Mouse (Mus musculus) splenic B cell, adult 2 months (primary cell): ENCODE measurements at regions not wholly inside any gene's neighbourhood (a gene's known extent, or its start where the extent isn't known, plus 50 kb on each side); places are given as distances from the start of the nearest gene placed in this dataset.
"Not testable (repeated sequence)": the region's sequence is repeated elsewhere in the genome, so short reads cannot be mapped to it uniquely, and the experiment has no call there.

Source experiments
- DNase-seq: peaks from one replicate; pipeline ENCODE4 v3.0.0-alpha.2; 2011; ENCODE audit warnings: low read depth, low spot score
- H3K27me3 ChIP-seq: 2 replicates; pipeline ENCODE4 v1.6.1; 2012; ENCODE audit warnings: mild to moderate bottlenecking, low read length, moderate library complexity, mixed read lengths; ENCODE audit not compliant: control insufficient read depth, poor library complexity, insufficient read depth, severe bottlenecking
- H3K36me3 ChIP-seq: 2 replicates; pipeline ENCODE4 v1.6.1; 2012; ENCODE audit warnings: mild to moderate bottlenecking, low read length, moderate library complexity, mixed read lengths; ENCODE audit not compliant: control insufficient read depth, poor library complexity, insufficient read depth, severe bottlenecking

DNA sequence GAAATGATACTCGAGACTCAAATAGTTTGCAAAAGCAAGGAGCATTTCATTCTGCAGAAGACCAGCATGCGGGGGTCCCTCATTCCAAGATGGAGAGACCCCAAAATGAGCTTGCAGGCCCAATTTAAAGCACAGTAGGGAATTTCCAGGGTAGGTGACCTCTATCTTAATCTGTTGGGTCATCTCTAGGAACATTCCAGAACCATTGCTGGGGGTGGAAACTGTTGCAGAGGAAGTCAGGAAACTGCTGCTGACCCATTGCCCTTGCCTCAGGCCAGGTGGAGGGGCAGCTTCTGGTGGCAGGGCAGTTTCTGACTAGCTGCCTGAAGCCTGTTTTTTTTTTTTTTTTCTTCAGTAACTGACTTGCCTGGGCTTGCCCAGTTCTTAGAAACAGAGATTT, 73.4 kb upstream of the Zfp706 start:
- no peak for DNase-seq
- no peaks in the 10 kb centered on the region for H3K36me3 ChIP-seq
- H3K27me3 ChIP-seq = no peaks in the 10 kb centered on the region

DNA sequence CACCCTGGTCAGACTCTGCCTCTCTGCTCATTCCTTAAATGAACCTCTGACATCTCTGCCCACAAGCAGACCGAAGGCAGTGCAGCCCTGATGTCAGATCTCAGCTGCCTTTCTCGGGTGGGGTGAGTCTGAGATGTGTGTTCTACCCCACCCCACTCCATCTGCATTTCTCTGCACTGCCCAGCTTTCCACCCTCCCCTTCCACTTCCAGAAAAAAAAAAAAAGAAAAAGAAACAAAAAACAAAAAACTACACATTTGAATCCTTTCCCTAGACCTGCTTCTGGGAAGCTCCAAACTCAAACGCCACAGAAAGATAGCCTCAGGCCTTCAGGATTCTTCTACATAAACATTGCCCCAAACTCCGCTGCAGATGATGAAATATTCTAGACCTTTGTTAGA, 72.8 kb upstream of the Zfp706 start:
- no peaks in the 10 kb centered on the region for H3K36me3 ChIP-seq
- no peak for DNase-seq
- no peaks in the 10 kb centered on the region for H3K27me3 ChIP-seq

DNA sequence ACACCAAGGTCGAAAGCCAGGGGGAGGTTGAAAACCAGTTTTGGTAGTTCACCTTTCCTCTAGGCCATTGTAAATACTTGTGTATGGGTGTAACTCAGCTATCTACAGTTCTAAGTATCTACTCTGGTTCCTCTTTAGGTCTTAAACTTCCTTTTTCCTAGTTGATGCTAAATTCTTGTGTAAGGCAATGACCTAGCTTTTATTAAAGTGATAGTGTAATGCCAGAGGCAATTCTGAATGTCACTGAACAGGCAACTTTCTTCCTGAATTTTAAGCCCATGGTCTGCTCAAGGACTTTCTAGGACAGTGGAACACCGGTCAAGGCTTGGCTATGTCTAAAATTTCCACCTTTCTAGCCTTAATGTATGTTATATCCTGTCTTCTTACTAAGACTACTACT, 66.6 kb upstream of the Zfp706 start:
- not testable (repeated sequence) for DNase-seq, H3K36me3 ChIP-seq, H3K27me3 ChIP-seq

DNA sequence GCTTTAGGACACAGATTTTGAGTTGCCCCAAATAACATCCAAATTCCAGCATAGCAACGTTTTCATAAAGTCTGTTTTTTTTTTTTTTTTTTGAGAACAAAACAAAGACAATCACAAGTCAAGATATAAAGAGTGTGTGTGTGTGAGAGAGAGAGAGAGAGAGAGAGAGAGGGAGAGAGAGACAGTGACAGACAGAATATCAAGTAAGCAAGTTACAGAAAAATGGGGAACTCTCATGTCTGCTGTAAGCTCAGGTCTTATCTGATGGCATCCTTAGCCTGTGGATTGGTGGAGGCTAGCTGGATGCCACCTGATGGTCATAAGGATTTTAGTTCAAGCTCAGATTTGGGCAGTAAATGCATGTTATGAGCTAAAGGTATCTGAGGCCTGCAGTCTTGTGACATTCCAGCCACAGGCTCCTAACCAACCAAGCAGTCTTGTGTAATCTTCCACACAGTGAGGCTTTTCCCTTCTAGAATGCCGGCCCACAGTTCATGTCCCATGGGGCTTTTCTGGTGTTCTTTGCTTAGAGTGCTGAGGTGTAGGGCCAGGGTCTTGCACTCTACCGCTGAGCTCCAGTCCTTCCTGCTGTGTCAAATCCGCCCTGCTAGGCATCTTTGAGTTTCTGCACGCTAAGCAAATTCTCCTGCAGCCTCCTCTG, 64.8 kb upstream of the Zfp706 start:
- no peak for DNase-seq
- no peaks in the 10 kb centered on the region for H3K27me3 ChIP-seq
- no peaks in the 10 kb centered on the region for H3K36me3 ChIP-seq

DNA sequence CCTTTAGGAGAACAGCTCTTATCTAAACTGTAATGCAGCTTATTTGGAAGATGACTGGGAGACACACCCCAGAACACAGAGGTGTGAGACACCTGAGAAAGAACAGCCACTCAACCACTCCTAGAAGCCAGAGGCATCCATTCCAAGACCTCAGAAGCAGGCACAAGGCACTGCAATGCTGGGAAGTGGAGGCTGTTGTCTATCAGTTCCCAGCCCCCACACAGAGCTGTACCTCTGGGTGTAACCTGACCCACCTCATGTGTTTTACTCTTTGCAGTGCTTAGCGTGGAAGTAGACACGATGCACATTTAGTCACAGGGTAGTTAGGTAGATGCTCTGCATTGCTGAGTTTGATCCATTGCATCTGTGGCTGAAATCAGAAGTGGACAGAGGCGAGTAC, 62.6 kb upstream of the Zfp706 start:
- H3K27me3 ChIP-seq = no peaks in the 10 kb centered on the region
- no peaks in the 10 kb centered on the region for H3K36me3 ChIP-seq
- no peak for DNase-seq

DNA sequence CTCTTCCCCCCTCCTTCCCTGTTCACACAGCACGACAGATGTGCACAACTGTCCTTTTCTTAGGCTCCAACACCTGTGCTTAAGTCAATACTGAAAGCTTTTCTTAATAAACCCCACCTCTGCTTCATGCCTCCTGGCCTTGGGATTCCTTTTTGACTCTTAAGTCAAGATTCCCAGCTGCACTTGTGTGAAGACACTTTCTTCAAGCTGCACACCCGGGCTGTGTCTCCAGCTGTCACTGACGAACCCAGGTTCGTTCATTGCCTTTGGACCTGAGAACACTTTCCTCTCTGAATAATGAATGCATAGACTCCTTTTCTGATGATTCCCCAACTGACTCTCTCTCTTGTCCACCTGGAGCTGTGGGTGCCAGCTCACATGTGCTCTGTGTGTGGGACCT, 59.8 kb upstream of the Zfp706 start:
- DNase-seq = no peak
- no peaks in the 10 kb centered on the region for H3K36me3 ChIP-seq
- no peaks in the 10 kb centered on the region for H3K27me3 ChIP-seq

DNA sequence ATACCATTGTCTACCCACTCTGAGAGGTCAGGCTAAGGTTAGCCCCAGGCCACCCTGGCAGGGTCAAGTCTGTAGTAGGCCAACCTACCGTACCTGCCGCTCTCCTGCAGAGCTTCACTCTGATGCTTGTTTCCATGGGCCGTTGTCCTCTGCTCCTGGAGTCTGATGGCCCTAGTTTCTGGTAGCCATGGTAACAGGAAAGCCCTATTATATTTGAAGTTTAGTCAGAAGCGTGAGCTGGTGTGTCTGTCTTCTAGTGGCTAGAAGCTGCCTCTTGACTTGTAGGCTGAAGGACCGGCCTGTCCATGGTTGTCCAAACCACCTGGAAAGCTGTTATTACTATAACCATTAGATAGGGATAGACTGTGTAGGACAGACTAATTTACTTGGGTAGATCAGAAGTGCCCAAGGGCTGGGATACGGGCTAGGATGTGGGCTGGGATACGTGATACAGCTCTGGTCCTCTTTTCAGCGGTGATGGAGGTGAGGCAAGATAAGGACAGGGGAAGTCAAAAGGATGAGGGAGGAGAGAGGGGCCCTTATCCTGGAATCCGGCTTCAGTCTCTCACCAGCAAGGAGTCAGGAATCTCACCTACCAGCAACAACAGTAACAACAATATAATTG, 58.5 kb upstream of the Zfp706 start:
- no peak for DNase-seq
- Histone ChIP-seq H3K27me3 (no peaks in the 10 kb centered on the region), H3K36me3 (no peaks in the 10 kb centered on the region)

DNA sequence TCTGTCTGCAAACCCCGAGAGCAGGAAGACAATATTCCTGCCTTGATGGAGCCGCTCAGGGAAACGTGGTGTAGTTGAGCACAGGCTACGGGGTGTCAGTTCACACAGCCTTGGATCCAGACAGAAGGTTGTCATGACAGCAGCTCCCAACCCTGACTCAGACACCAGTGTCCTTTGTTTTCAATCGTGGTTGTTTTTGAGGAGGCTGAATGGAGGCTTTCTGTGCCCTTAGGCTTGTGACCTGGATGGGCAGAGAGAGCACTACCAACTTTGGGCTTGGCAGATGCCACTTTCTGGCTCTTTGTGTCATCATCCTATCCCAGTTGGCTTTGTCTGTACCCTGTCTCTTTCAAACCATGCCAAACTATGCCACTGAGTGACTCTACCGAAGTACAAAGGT, 57.8 kb upstream of the Zfp706 start:
- no peaks in the 10 kb centered on the region for H3K27me3 ChIP-seq
- no peaks in the 10 kb centered on the region for H3K36me3 ChIP-seq
- no peak for DNase-seq

DNA sequence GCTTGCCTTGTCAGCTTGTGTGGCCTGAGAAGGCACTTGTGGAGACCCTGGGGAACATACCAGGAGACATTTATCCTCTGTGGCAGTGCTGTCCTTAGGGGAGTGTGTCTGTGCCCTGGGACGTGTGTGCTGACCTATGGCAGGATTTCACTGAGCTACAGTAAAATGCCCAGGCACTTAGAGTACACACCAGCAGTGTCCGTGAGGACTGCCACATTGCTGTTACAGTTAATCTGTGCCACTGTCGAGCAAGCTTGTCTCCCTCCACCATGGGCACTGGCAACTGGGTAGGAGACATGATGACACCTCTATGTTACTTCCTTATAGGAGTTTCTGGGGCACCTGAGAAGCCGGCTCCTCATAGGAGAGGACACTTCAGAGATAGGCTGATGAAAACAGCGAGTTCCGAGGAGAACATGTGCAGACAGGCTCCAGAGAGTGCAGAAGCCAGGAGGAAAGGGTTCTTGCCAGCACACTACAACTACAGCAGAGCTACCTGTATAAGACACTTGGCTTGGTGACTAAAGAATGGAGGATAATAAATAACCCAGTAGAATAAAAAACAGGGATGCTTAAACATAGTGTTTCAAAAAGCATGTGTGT, 56.3 kb upstream of the Zfp706 start:
- H3K36me3 ChIP-seq = no peaks in the 10 kb centered on the region
- DNase-seq = no peak

DNA sequence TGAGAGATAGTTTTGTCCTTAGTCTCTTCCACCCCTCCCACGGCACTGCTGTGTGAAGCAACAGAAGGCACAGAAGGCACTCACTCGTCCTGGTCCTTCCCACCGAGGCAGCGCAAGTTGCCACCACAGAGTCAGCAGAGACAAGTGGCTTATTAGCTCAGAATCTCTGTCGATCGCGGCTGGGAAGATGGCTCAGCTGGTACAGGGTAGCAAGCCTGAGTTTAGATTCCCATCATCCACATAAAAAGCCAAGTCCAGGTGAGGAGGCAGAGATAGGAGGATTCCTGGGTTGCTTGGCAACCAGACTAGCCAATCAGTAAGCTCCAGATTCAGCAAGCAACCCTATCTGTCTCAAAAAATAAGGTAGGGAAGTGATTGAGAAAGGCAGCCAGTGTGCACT, 55.0 kb upstream of the Zfp706 start:
- no peak for DNase-seq
- no peaks in the 10 kb centered on the region for H3K36me3 ChIP-seq
- H3K27me3 ChIP-seq = no peaks in the 10 kb centered on the region

More for the DNA sequence above, 56.3 kb upstream of the Zfp706 start:
- H3K27me3 ChIP-seq = no peaks in the 10 kb centered on the region

DNA sequence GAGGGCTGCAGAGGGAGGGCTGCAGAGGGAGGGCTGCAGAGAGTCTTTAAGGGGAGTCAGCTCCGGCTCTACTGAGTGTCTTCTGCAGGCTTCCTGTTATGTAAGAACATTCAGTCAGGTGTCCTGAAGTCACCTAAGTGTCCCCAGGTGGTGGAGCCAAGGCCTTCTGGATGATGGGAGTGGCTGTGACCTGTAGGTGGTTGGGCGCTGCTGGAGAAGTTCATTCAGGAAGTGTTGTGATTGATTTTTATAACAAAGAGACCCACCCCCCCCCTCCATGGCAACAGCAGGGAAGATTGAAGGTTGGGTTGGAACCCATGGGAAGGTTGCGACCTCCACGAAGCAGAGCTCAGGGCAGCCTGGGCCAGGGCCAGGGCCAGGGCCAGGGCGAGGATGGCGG, 53.9 kb upstream of the Zfp706 start:
- Histone ChIP-seq H3K27me3 (no peaks in the 10 kb centered on the region), H3K36me3 (no peaks in the 10 kb centered on the region)
- DNase-seq = no peak

DNA sequence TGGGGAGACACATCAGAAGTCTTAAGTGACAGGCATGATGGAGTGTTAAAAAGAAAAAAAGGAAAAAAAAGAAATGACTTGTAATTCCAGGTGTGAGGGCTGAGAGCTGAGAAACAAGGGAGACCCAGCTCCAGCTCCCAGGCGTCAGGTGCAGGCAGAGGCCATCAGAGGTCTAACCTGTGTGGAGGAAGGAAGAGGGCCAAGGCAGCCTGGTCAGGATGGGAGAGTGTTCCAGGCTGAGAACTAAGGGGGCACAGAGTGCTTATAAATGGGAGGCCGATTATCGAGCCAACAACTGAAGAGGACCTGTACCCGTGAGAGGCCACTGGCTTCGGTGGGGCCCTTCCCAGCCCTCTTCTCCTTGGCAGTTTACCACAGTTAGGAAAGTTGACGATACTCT, 53.3 kb upstream of the Zfp706 start:
- no peak for DNase-seq
- H3K27me3 ChIP-seq = no peaks in the 10 kb centered on the region
- H3K36me3 ChIP-seq = no peaks in the 10 kb centered on the region
